8 mouse cellular contexts compared by ENCODE assay signal in genomic region chr6:104028439-104029091, GRCm38 (mm10).
A peak's percentile ranks its signal among the peaks of the same experiment; 100 is the strongest.
DNase-seq lines count a peak whose midpoint lies in the region; ATAC-seq and TF ChIP-seq lines count a peak whose summit lies in the region.

No protein-coding gene starts in this region.

- TF ChIP-seq CTCF in brain, embryonic 14.5 days (IDR thresholded peaks at IDR 0.05; ENCODE audit: borderline replicate concordance, extremely low read depth, insufficient read depth, insufficient read length) = peak; percentile 85; the same call in 1 of the 2 replicates
- 0 out of 2 replicates have a peak, but pooled peaks have one; percentile 17 for TF ChIP-seq CTCF in embryonic fibroblast, embryonic 13.5 days (IDR thresholded peaks at IDR 0.05; ENCODE audit: borderline replicate concordance, insufficient read depth, low read length)

- WGBS in heart, embryonic 10.5 days = 9% methylated on average over 9 of the region's 9 CpGs
- 9% methylated on average over 9 of the region's 9 CpGs for WGBS in midbrain, embryonic 12.5 days

- no peak for TF ChIP-seq POLR2A in brain, embryonic 14.5 days (IDR thresholded peaks at IDR 0.05; ENCODE audit: borderline replicate concordance, extremely low read depth, insufficient read depth, insufficient read length, poor library complexity, severe bottlenecking)
- TF ChIP-seq POLR2A in embryonic fibroblast, embryonic 13.5 days (IDR thresholded peaks at IDR 0.05; ENCODE audit: low read depth, low read length) = no peak

- peak overlapping the region; percentile 25; the same call in 1 of the 2 replicates for H3K4me2 ChIP-seq in midbrain, embryonic 12.5 days (replicated peaks)

- DNase-seq in heart, embryonic 10.5 days (ENCODE audit: low spot score) = peak; percentile 77
- no peak for DNase-seq in heart, adult 11 months
- DNase-seq in brain, embryonic 14.5 days (ENCODE audit: low read depth) = peak; percentile 93
- DNase-seq in induced T-regulatory cell, adult 2 months (ENCODE audit: low read depth) = peak; percentile 13
- DNase-seq in left cerebral cortex, adult 9 months (ENCODE audit: low spot score in 2 of 2) = peak; percentile 20 to 88
- peak; percentile 65 for DNase-seq in telencephalon, adult 2 months (ENCODE audit: low read depth, low spot score)

- no peak overlapping the region for H3K9ac ChIP-seq in midbrain, embryonic 12.5 days (replicated peaks)

- no peaks in the 10 kb centered on the region for H3K4me1 ChIP-seq in heart, embryonic 10.5 days
- no peaks in the 10 kb centered on the region for H3K4me1 ChIP-seq in embryonic fibroblast, embryonic 13.5 days (ENCODE audit: control insufficient read depth, insufficient read depth, low read length)
- H3K4me1 ChIP-seq in midbrain, embryonic 12.5 days = no peaks in the 10 kb centered on the region

- H3K36me3 ChIP-seq in heart, embryonic 10.5 days = no peaks in the 10 kb centered on the region
- H3K36me3 ChIP-seq in midbrain, embryonic 12.5 days = no peaks in the 10 kb centered on the region

- no peak overlapping the region for H3K27ac ChIP-seq in heart, embryonic 10.5 days
- no peak overlapping the region for H3K27ac ChIP-seq in embryonic fibroblast, embryonic 13.5 days (ENCODE audit: insufficient read depth, low read length)
- no peak overlapping the region for H3K27ac ChIP-seq in midbrain, embryonic 12.5 days (replicated peaks)

- no peak overlapping the region for H3K4me3 ChIP-seq in heart, embryonic 10.5 days
- H3K4me3 ChIP-seq in embryonic fibroblast, embryonic 13.5 days (ENCODE audit: insufficient read depth, low read length) = no peak overlapping the region
- H3K4me3 ChIP-seq in midbrain, embryonic 12.5 days = no peak overlapping the region

- H3K27me3 ChIP-seq in heart, embryonic 10.5 days (ENCODE audit: insufficient read depth, poor library complexity, severe bottlenecking) = no peaks in the 10 kb centered on the region
- no peaks in the 10 kb centered on the region for H3K27me3 ChIP-seq in midbrain, embryonic 12.5 days

- peak; percentile 79 for ATAC-seq in midbrain, embryonic 12.5 days (ENCODE audit: low FRiP score, low read depth)

- no peaks in the 10 kb centered on the region for H3K9me3 ChIP-seq in heart, embryonic 10.5 days
- no peaks in the 10 kb centered on the region for H3K9me3 ChIP-seq in midbrain, embryonic 12.5 days
